Mouse (Mus musculus) heart, embryonic 14.5 days (tissue): ENCODE measurements around the gene RPS10-NUDT3. TPM values are rescaled to one million over a fixed set of nuclear protein-coding genes. Genes with fewer than 3 reads are reported as not detected.

ENCODE experiments used
- ATAC-seq: fragments of 200-750 bp; cut with Nextera tagmentation; 2 replicates; pipeline ENCODE4 v1.8.0; 2017; ENCODE audit warnings: low read depth, moderate TSS enrichment; ENCODE audit not compliant: insufficient number of reproducible peaks, insufficient read depth, low FRiP score
- H3K27ac ChIP-seq, 2 experiments: fragments of 200-500 bp in 1 of 2; fragments of 300-500 bp in 1 of 2; sonication (generic) in 1 of 2; replicated peaks in 1 of 2; 2 replicates each; pipeline ENCODE4 v1.5.1; 2012 to 2014; ENCODE audit warnings: low read depth in 2 of 2, low read length in 2 of 2, control low read depth in 1 of 2, mild to moderate bottlenecking in 1 of 2, mixed read lengths in 1 of 2; ENCODE audit not compliant: control insufficient read depth in 1 of 2, insufficient read depth in 1 of 2
- H3K27me3 ChIP-seq: fragments of 300-500 bp; sonication (generic); 2 replicates; pipeline ENCODE4 v1.6.1; 2014; ENCODE audit warnings: mild to moderate bottlenecking, low read length, control low read depth; ENCODE audit not compliant: control insufficient read depth, insufficient read depth
- H3K36me3 ChIP-seq: fragments of 300-500 bp; sonication (generic); 2 replicates; pipeline ENCODE4 v1.6.1; 2014; ENCODE audit warnings: mild to moderate bottlenecking, control low read depth, low read length, mixed read lengths; ENCODE audit not compliant: control insufficient read depth, insufficient read depth
- H3K4me1 ChIP-seq, 2 experiments: fragments of 200-500 bp in 1 of 2; fragments of 300-500 bp in 1 of 2; sonication (generic) in 1 of 2; 2 replicates each; pipeline ENCODE4 v1.6.1; 2012 to 2014; ENCODE audit warnings: low read length in 2 of 2, control low read depth in 1 of 2, mixed read lengths in 1 of 2; ENCODE audit not compliant: control insufficient read depth in 2 of 2, insufficient read depth in 2 of 2
- H3K4me2 ChIP-seq: fragments of 300-500 bp; sonication (generic); 2 replicates; pipeline ENCODE4 v1.6.1; 2014; ENCODE audit warnings: mild to moderate bottlenecking, low read length
- H3K4me3 ChIP-seq, 2 experiments: fragments of 200-500 bp in 1 of 2; fragments of 300-500 bp in 1 of 2; sonication (generic) in 1 of 2; 2 replicates each; pipeline ENCODE4 v1.5.1; 2012 to 2014; ENCODE audit warnings: low read length in 2 of 2, mild to moderate bottlenecking in 2 of 2, control low read depth in 1 of 2, low read depth in 1 of 2, moderate library complexity in 1 of 2; ENCODE audit not compliant: control insufficient read depth in 1 of 2, insufficient read depth in 1 of 2
- H3K9ac ChIP-seq: fragments of 300-500 bp; sonication (generic); 2 replicates; pipeline ENCODE4 v1.6.1; 2014; ENCODE audit warnings: mild to moderate bottlenecking, low read length
- H3K9me3 ChIP-seq: fragments of 300-500 bp; sonication (generic); 2 replicates; pipeline ENCODE4 v1.6.1; 2016; ENCODE audit warnings: low read length, control low read depth; ENCODE audit not compliant: control insufficient read depth
- WGBS: fragments of 180-500 bp; shearing (Covaris S2); extraction: QIAGEN DNeasy Blood & Tissue Kit; methylation state at CpG from one replicate; pipeline ENCODE4 v1.1.7; 2014; 5-methylcytosine and 5-hydroxymethylcytosine counted together
- polyA plus RNA-seq: library from polyadenylated mRNA; unstranded; fragments of >200 nt; fragmentation: Nextera tagmentation; extraction: Ambion mirVana; gene quantifications from 2 replicates; pipeline ENCODE4 v1.2.1, GENCODE M21; 2014

The RPS10-NUDT3 gene
- polyA plus RNA-seq, 1 experiment from 2014 or later: not detected

DNA sequence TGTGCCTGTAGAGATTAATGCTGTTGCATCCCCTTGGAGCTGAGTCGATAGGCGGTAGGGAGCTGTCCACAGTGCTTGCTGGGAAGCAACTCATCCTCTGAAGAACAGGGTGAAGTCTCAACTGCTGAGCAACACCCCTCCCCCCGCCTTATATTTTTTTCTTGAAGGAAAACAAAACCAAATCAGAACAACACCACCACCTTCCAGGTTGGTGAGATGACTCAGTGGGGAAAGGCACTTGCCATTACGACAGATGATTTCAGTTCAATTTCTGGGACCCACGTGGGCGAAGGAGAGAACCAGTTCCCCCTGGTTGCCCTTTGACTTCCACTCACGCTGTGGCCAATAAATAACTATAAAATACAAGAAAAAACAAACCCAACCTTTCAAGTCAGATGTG, 23.7 kb upstream of the RPS10-NUDT3 start:
- WGBS: 68% methylated on average over 7 of the region's 7 CpGs
- H3K27ac ChIP-seq: no peak overlapping the region
- no peak for ATAC-seq
- H3K9me3 ChIP-seq: no peaks in the 10 kb centered on the region
- H3K4me1 ChIP-seq: peaks cover 6 to 14% of the 10 kb centered on the region in 2 experiments
- H3K36me3 ChIP-seq: no peaks in the 10 kb centered on the region
- H3K4me3 ChIP-seq: no peak overlapping the region
- H3K4me2 ChIP-seq: no peak overlapping the region
- no peak overlapping the region for H3K9ac ChIP-seq
- H3K27me3 ChIP-seq: peaks cover 35% of the 10 kb centered on the region

DNA sequence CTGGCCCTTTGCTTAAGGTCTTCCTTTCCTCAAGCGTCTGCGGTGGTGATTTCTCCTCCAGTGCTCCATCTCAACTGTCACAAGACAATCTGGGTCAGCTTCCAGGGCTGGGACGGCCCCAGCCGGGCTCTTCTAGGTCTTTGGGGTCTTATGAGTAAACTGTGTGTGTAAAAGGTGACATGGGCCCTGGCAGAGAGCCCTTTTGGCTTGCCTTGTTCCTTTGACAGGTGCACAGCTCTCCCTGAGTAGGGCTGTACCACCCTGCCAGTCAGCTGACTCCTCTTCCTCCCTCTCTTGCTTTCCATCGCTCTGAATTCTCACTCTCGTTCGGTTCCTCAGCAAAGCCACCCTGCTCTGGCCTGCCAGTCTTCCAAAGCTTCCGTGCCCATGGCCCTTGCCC, 22.1 kb upstream of the RPS10-NUDT3 start:
- no peak overlapping the region for H3K27ac ChIP-seq
- no peak for ATAC-seq
- 69% methylated on average over 8 of the region's 8 CpGs for WGBS
- H3K9me3 ChIP-seq: no peaks in the 10 kb centered on the region
- H3K4me2 ChIP-seq: no peak overlapping the region
- H3K4me3 ChIP-seq: no peak overlapping the region
- H3K36me3 ChIP-seq: no peaks in the 10 kb centered on the region
- H3K4me1 ChIP-seq: peaks cover 6 to 14% of the 10 kb centered on the region in 2 experiments
- peaks cover 35% of the 10 kb centered on the region for H3K27me3 ChIP-seq
- H3K9ac ChIP-seq: no peak overlapping the region

GRCm38 (mm10) chr17:27656414-27656813, 21.4 kb upstream of the RPS10-NUDT3 start:
- Histone ChIP-seq H3K4me2 (peak overlapping the region; percentile 79), H3K36me3 (no peaks in the 10 kb centered on the region), H3K27ac (no peak overlapping the region), H3K9me3 (no peaks in the 10 kb centered on the region), H3K4me1 (peaks cover 6 to 14% of the 10 kb centered on the region in 2 experiments), H3K4me3 (no peak overlapping the region), H3K9ac (no peak overlapping the region), H3K27me3 (peaks cover 35% of the 10 kb centered on the region)
- 5% methylated on average over 5 of the region's 5 CpGs for whole genome bisulfite sequencing
- no peak for ATAC-seq

DNA sequence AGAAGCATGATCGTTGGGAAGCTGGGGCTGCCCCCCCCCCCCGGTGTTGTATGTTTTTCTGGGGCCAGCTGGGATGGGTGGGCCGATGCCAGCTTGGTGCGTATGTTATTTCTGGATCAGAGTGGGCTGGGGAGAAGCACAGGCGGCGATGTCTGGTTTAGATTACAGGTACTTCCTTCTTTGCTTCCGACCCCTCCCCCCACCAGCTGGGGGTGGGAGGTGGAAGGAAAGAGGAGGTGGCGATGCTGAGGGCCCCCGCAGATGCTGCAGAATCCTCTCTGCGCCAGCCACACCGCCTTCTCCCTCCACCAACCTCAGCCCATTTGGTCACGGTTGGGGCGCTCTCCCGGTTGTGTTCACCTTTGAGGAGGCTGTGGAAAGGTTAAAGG, 21.0 kb upstream of the RPS10-NUDT3 start:
- Histone ChIP-seq H3K4me2 (peak overlapping the region; percentile 79), H3K9me3 (no peaks in the 10 kb centered on the region), H3K4me3 (peak overlapping the region; percentile 13 to 45; a peak in 3 of 4 replicates), H3K36me3 (no peaks in the 10 kb centered on the region), H3K9ac (no peak overlapping the region), H3K4me1 (peaks cover 6 to 14% of the 10 kb centered on the region in 2 experiments), H3K27me3 (peaks cover 35% of the 10 kb centered on the region), H3K27ac (no peak overlapping the region)
- no peak for ATAC-seq
- 4% methylated on average over 14 of the region's 14 CpGs for WGBS

- Histone ChIP-seq H3K36me3 (no peaks in the 10 kb centered on the region), H3K9ac (no peak within 1 kb of the TSS), H3K27ac (no peak within 1 kb of the TSS), H3K27me3 (peaks cover 35% of the 10 kb centered on the region), H3K4me2 (peak within 1 kb of the TSS; percentile 79), H3K4me3 (peak within 1 kb of the TSS; percentile 43 to 45), H3K9me3 (no peaks in the 10 kb centered on the region), H3K4me1 (peaks cover 6 to 14% of the 10 kb centered on the region in 2 experiments)
- 2% methylated on average over 55 of the region's 65 CpGs for WGBS
- ATAC-seq: no peak
Observed at GRCm38 (mm10) chr17:27655089-27656010, 20.3 kb upstream of the RPS10-NUDT3 start, which contains the start of gene Pacsin1. Gene Pacsin1, plus strand, starts transcription at chr17:27655509.

GRCm38 (mm10) chr17:27653253-27653959, 18.4 kb upstream of the RPS10-NUDT3 start:
- H3K36me3 ChIP-seq: no peaks in the 10 kb centered on the region
- WGBS: 45% methylated on average over 10 of the region's 10 CpGs
- no peak overlapping the region for H3K4me2 ChIP-seq
- no peak for ATAC-seq
- H3K4me3 ChIP-seq: no peak overlapping the region
- H3K9me3 ChIP-seq: no peaks in the 10 kb centered on the region
- peaks cover 6 to 14% of the 10 kb centered on the region in 2 experiments for H3K4me1 ChIP-seq
- no peak overlapping the region for H3K27ac ChIP-seq
- H3K27me3 ChIP-seq: peaks cover 35% of the 10 kb centered on the region
- no peak overlapping the region for H3K9ac ChIP-seq

- Histone ChIP-seq H3K27me3 (peaks cover 32% of the 10 kb centered on the region), H3K4me1 (peaks cover 6 to 14% of the 10 kb centered on the region in 2 experiments), H3K4me3 (no peak overlapping the region), H3K4me2 (no peak overlapping the region), H3K27ac (no peak overlapping the region), H3K9ac (no peak overlapping the region), H3K9me3 (no peaks in the 10 kb centered on the region), H3K36me3 (no peaks in the 10 kb centered on the region)
- WGBS: 75% methylated on average over 23 of the region's 23 CpGs
- no peak for ATAC-seq
Observed at GRCm38 (mm10) chr17:27652046-27652790, 17.2 kb upstream of the RPS10-NUDT3 start.
